Mouse (Mus musculus): ENCODE measurements around the gene Ctbp1. TPM values are rescaled to one million over a fixed set of nuclear protein-coding genes. Genes with fewer than 3 reads are reported as not detected.
A peak's percentile ranks its signal among the peaks of the same experiment; 100 is the strongest.

Gene Ctbp1
- polyA plus RNA-seq, 1 experiment from 2014 or later: 414 TPM

DNA sequence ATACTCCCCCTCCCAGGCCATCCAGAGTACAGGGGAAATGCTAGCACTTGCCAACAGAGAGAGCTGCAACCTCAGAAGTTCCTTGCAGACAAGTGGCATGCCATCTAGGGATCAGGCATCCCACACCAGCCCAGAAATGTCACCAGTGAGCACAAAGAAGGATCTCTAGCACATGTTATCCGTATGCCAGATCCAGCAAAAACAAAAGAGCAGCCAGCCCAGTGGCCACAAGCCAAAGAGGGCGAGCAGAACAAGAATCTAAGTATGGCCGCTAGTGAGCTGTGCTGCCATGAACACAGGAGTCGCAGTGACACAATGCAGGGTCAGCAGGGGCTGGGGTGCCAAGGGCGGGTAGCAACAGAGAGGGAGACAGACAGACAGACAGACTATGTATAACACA, 44.5 kb downstream of the Ctbp1 start:
- Histone ChIP-seq H3K4me2 (no peak overlapping the region), H3K4me1 (ENCODE audit: insufficient read depth) (peaks cover 28% of the 10 kb centered on the region; the same call in 1 of the 2 replicates), H3K9ac (no peak overlapping the region), H3K4me3 (ENCODE audit: low read depth, low read length) (no peak overlapping the region), H3K27me3 (ENCODE audit: insufficient read depth, low read length) (no peaks in the 10 kb centered on the region), H3K27ac (ENCODE audit: low read depth) (no peak overlapping the region), H3K9me3 (ENCODE audit: low read depth, low read length) (no peaks in the 10 kb centered on the region), H3K36me3 (ENCODE audit: insufficient read depth) (no peaks in the 10 kb centered on the region)
- TF ChIP-seq CTCF (IDR thresholded peaks at IDR 0.05; ENCODE audit: low read depth): no peak
- peak; percentile 27 for DNase-seq
- 48% methylated on average over 5 of the region's 5 CpGs for WGBS
- no peak for ATAC-seq (ENCODE audit: insufficient read depth)

GRCm38 (mm10) chr5:33228428-33228827, 46.4 kb downstream of the Ctbp1 start:
- Histone ChIP-seq H3K27me3 (ENCODE audit: insufficient read depth, low read length) (no peaks in the 10 kb centered on the region), H3K4me3 (ENCODE audit: low read depth, low read length) (no peak overlapping the region), H3K4me2 (no peak overlapping the region), H3K4me1 (ENCODE audit: insufficient read depth) (peaks cover 15% of the 10 kb centered on the region; the same call in 1 of the 2 replicates), H3K9me3 (ENCODE audit: low read depth, low read length) (no peaks in the 10 kb centered on the region), H3K9ac (no peak overlapping the region), H3K36me3 (ENCODE audit: insufficient read depth) (no peaks in the 10 kb centered on the region), H3K27ac (ENCODE audit: low read depth) (peak overlapping the region; percentile 71)
- ATAC-seq (ENCODE audit: insufficient read depth) (peak; percentile 36), DNase-seq (peak; percentile 39)
- no peak for TF ChIP-seq CTCF (IDR thresholded peaks at IDR 0.05; ENCODE audit: low read depth)
- 37% methylated on average over 5 of the region's 5 CpGs for WGBS

- Histone ChIP-seq H3K4me1 (ENCODE audit: insufficient read depth) (peaks cover 27% of the 10 kb centered on the region; the same call in 1 of the 2 replicates), H3K27ac (ENCODE audit: low read depth) (no peak overlapping the region), H3K4me3 (ENCODE audit: low read depth, low read length) (no peak overlapping the region), H3K4me2 (no peak overlapping the region), H3K36me3 (ENCODE audit: insufficient read depth) (no peaks in the 10 kb centered on the region), H3K9me3 (ENCODE audit: low read depth, low read length) (no peaks in the 10 kb centered on the region), H3K27me3 (ENCODE audit: insufficient read depth, low read length) (no peaks in the 10 kb centered on the region), H3K9ac (no peak overlapping the region)
- TF ChIP-seq CTCF (IDR thresholded peaks at IDR 0.05; ENCODE audit: low read depth): no peak
- DNase-seq (no peak), ATAC-seq (ENCODE audit: insufficient read depth) (no peak)
- 77% methylated on average over 5 of the region's 5 CpGs for WGBS
Observed at GRCm38 (mm10) chr5:33225673-33226072, 49.1 kb downstream of the Ctbp1 start.

- ATAC-seq (ENCODE audit: insufficient read depth): no peak
- WGBS: 63% methylated on average over 7 of the region's 7 CpGs
- no peak overlapping the region for H3K27ac ChIP-seq (ENCODE audit: low read depth)
Observed at GRCm38 (mm10) chr5:33224491-33224890, 50.3 kb downstream of the Ctbp1 start.

GRCm38 (mm10) chr5:33222841-33223744, 51.7 kb downstream of the Ctbp1 start:
- 36% methylated on average over 9 of the region's 9 CpGs for WGBS
- ATAC-seq (ENCODE audit: insufficient read depth): no peak

More at GRCm38 (mm10) chr5:33224491-33224890, 50.3 kb downstream of the Ctbp1 start:
- H3K27me3 ChIP-seq (ENCODE audit: insufficient read depth, low read length): no peaks in the 10 kb centered on the region
- no peak for TF ChIP-seq CTCF (IDR thresholded peaks at IDR 0.05; ENCODE audit: low read depth)
- H3K9ac ChIP-seq: no peak overlapping the region
- no peak overlapping the region for H3K4me3 ChIP-seq (ENCODE audit: low read depth, low read length)
- no peak for DNase-seq
- no peaks in the 10 kb centered on the region for H3K9me3 ChIP-seq (ENCODE audit: low read depth, low read length)
- no peaks in the 10 kb centered on the region for H3K36me3 ChIP-seq (ENCODE audit: insufficient read depth)
- H3K4me1 ChIP-seq (ENCODE audit: insufficient read depth): peaks cover 29% of the 10 kb centered on the region
- H3K4me2 ChIP-seq: no peak overlapping the region

DNA sequence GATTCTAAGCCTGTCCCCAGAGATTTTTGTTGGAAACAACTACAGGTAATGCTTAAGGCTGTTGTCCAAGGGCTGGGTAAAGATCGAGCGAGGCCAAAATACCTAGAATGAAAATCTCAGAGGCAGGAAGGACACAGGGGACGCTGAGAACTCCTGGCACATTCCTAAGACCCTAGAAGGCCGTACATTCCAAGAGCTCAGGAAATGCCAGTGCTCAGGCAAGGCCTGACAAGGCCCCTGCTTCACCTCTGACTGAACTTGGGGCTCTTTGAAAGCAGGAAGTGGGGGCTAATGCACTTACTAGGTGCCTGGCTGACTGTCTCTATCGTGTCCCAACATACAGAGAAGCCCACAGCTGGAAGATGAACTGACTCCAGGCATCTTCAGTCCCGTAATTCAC, 52.4 kb downstream of the Ctbp1 start:
- Histone ChIP-seq H3K27me3 (ENCODE audit: insufficient read depth, low read length) (no peaks in the 10 kb centered on the region), H3K4me2 (no peak overlapping the region), H3K4me3 (ENCODE audit: low read depth, low read length) (no peak overlapping the region), H3K9ac (no peak overlapping the region), H3K9me3 (ENCODE audit: low read depth, low read length) (no peaks in the 10 kb centered on the region), H3K4me1 (ENCODE audit: insufficient read depth) (peaks cover 35% of the 10 kb centered on the region), H3K27ac (ENCODE audit: low read depth) (peak overlapping the region; percentile 24; the same call in 1 of the 2 replicates), H3K36me3 (ENCODE audit: insufficient read depth) (no peaks in the 10 kb centered on the region)
- no peak for TF ChIP-seq CTCF (IDR thresholded peaks at IDR 0.05; ENCODE audit: low read depth)
- WGBS: 30% methylated on average over 6 of the region's 6 CpGs
- DNase-seq: peak; percentile 60
- no peak for ATAC-seq (ENCODE audit: insufficient read depth)

More at GRCm38 (mm10) chr5:33222841-33223744, 51.7 kb downstream of the Ctbp1 start:
- Histone ChIP-seq H3K4me3 (ENCODE audit: low read depth, low read length) (no peak overlapping the region), H3K27ac (ENCODE audit: low read depth) (no peak overlapping the region; the same call in 1 of the 2 replicates), H3K9me3 (ENCODE audit: low read depth, low read length) (no peaks in the 10 kb centered on the region), H3K9ac (no peak overlapping the region), H3K27me3 (ENCODE audit: insufficient read depth, low read length) (no peaks in the 10 kb centered on the region), H3K4me1 (ENCODE audit: insufficient read depth) (peaks cover 32% of the 10 kb centered on the region), H3K4me2 (no peak overlapping the region), H3K36me3 (ENCODE audit: insufficient read depth) (no peaks in the 10 kb centered on the region)
- no peak for TF ChIP-seq CTCF (IDR thresholded peaks at IDR 0.05; ENCODE audit: low read depth)
- peak; percentile 63 for DNase-seq

DNA sequence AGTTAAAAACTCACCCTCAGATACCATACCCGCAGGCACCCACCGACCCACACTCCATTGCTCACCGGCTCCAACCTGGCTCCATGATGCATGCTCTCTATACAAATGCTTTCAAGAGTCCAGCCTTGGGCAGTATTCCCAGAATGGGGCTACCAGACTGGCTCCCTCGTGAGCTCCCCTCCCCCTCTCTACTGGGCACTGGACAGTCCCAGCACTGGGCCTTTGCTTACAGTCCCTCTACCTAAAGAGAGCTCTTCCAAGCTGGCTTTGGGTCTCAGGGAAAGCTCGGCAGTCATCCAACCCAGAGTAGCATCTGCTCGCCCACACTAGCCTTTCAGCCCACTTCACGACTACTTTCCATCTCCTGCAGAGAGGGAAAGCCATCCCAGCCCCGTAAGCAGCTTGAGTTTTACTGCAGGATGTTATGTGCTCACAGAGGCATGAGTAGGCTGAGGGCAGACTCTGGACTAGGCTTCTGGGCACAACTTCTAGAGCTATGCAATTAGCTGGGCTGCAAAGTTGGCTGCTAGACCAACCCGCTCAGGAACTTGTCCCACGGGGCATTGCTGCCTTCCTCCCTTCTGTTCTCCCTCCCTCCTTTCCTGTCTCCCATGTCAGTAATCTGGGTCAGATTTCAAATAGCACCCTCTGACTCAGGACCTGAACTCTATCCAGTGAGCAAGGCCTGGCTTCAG, 54.3 kb downstream of the Ctbp1 start:
- H3K4me2 ChIP-seq: no peak overlapping the region
- ATAC-seq (ENCODE audit: insufficient read depth): no peak
- no peak overlapping the region for H3K9ac ChIP-seq
- no peak overlapping the region for H3K27ac ChIP-seq (ENCODE audit: low read depth)
- H3K4me1 ChIP-seq (ENCODE audit: insufficient read depth): peaks cover 41% of the 10 kb centered on the region
- 74% methylated on average over 10 of the region's 10 CpGs for WGBS
- no peak overlapping the region for H3K4me3 ChIP-seq (ENCODE audit: low read depth, low read length)
- H3K9me3 ChIP-seq (ENCODE audit: low read depth, low read length): no peaks in the 10 kb centered on the region
- DNase-seq: no peak
- no peak for TF ChIP-seq CTCF (IDR thresholded peaks at IDR 0.05; ENCODE audit: low read depth)
- no peaks in the 10 kb centered on the region for H3K36me3 ChIP-seq (ENCODE audit: insufficient read depth)
- H3K27me3 ChIP-seq (ENCODE audit: insufficient read depth, low read length): no peaks in the 10 kb centered on the region
